Mouse (Mus musculus) frontal cortex, adult 2 months (tissue): ENCODE results near the gene Fzd10. TPM values are rescaled to one million over a fixed set of nuclear protein-coding genes. Genes with fewer than 3 reads are reported as not detected.

Experiments used
- DNase-seq, 2 experiments: peaks; one replicate each; pipeline ENCODE4 v3.0.0; 2022; ENCODE audit warnings: low spot score in 1 of 2; ENCODE audit errors: extremely low spot score in 1 of 2
- polyA plus RNA-seq: library from polyadenylated mRNA; depleted of rRNA; stranded (reverse); fragments of >200 nt; gene quantifications from 2 replicates; pipeline ENCODE4 v1.2.3, GENCODE M21; 2012

Gene Fzd10
- polyA plus RNA-seq, 1 experiment, result 1.3 TPM

DNA sequence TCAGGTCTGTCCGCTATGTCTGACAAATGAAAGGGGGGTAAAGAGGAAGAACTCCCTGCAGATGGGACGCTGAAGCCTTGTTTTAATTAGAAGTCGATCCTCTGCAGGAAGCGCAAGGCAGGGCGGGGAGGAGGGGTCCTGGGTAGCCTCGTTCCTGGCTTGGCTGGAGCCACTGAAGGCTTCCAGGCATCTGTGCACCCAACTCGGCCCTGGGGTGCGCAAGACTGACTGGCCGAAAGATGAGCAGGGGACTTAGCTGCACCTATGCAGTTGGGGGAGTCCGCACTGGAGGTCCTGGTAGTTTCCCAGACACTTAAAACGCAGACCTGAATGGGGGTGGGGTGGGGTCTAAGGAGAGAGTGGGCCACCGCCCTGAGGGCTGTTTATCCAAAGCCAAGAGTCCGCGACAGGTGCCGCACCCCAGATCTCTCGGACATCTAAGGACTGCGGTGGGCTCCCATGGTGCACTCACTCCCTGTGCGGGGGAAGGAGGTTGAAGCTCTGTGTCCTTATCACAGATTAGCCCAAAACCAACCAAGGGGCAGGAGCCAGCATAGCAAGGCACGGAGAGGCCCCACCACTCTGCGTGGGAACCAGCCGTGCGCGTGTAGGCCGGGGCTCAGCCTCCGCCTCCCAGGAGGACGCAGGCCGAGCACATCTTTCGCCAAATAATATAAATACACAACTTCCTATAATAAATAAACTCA, 1.1 kb upstream of the Fzd10 start:
- no peak for DNase-seq

DNA sequence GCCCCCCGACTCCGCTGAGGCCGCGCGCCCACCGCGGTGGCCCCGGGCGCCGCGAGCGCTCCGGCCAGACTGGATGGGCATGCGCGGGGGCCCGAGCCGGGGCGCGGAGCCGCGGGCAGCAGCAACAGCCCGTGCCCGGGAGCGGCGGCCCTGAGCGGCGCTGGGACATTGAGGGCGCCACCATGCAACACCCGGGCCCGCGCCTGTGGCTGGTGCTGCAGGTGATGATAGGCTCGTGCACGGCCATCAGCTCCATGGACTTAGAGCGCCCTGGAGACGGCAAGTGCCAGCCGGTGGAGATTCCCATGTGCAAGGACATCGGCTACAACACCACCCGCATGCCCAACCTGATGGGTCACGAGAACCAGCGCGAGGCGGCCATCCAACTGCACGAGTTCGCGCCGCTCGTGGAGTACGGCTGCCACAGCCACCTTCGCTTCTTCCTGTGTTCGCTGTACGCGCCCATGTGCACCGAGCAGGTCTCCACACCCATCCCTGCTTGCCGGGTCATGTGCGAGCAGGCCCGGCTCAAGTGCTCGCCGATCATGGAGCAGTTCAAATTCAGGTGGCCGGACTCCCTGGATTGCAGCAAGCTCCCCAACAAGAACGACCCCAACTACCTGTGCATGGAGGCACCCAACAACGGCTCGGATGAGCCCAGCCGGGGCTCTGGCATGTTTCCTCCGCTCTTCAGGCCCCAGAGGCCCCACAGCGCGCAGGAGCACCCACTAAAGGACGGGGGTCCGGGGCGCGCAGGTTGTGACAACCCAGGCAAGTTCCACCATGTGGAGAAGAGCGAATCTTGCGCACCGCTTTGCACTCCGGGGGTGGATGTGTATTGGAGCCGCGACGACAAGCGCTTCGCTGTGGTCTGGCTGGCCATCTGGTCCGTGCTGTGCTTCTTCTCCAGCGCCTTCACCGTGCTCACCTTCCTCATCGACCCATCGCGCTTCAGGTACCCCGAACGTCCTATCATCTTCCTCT, 684 bp downstream of the Fzd10 start:
- no peak for DNase-seq

DNA sequence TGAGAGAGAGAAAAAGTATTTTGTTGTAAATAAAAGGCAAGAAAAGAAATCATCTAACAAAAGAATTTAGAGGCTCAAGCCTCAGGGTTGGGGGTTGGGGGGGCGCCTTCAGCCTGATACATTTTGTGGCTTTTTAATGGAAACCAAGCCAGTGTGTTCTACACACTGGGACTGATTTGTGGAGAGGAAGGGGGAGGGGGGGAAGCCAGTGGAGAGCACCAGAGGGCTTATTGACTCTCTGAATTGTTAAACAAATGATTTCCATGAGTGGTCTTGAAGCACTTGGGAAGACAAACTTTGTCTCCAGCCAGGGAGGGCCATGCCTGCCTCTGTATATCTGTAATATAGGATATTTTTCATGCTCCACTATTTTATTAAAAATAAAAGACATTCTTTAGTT, 3.0 kb downstream of the Fzd10 start:
- DNase-seq, result no peak

DNA sequence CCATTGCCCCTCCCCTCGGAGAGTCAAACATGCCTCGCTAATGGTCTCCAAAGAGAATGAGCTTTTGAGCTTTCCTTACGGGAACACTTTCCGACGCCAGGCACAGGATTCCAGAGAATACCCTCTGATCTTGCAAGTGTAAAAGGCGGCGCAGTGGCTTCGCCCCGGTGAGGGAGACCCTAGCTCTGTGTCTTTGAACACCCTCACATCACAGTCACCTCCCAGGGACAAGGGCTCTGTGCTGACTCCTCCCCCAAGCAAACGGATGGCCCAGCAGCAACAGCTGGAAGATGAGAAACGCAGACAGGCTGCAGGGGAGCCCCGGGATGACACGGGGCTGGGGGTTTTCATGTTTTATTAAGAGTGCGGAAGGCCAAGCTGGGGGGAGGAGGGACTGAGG, 6.0 kb downstream of the Fzd10 start:
- no peak for DNase-seq

DNA sequence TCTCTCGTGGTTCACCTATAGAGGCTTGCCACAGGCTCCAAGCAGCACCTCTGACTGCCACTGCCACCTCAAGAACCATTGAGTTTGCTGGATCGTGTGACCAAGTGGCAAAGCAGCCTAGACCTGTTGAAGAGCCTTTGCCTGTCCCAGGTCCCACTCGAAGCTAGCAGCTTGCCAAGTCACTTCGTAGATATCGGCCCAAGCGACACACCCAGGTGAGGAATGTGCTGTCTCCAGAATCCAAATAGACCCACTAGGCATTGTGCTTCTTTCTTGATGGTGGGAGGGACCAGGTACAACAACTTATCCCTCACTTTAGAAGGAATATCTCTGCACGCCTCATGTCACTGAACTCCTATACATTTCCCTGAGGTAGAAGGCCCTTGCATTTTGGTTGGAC, 8.4 kb downstream of the Fzd10 start:
- no peak for DNase-seq

DNA sequence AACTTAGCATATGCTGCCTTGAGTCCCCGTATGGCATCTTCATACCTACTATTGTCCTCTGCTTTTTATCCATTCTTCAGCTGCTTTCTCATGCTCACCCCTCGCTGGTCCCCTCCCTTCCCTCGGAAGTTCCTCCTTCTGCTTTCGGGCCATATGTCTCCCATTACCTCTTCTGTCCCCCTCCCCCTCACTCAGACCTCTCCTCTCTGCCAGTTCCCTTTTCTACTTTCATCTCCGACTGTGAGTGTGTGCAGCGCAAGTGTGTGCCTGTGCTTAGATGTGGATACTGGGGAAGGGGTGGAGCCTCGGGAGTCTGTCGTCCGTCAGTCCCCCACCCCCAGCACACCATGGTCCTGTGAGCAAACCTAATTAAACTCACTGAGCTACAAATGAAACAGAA, 17.0 kb downstream of the Fzd10 start:
- no peak for DNase-seq

DNA sequence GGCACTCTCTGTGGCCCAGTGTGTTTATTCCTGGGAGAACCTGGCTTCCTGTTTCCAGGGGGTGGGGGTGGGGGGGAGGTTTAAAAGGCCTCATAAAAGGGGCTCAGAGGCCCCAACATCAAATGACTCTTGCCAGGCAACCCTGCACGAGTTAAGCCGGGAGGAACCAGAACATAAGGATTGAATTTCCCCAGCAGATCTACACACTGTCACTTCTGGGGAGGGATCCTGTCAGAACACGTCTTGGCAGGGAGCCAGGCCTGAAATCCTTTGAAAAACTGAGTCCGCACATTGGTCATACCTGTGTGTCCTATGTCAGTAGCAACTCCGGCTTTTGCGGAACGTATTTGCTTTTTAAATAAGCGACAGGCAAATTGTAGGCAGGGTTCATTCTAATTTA, 19.3 kb downstream of the Fzd10 start:
- no peak for DNase-seq

DNA sequence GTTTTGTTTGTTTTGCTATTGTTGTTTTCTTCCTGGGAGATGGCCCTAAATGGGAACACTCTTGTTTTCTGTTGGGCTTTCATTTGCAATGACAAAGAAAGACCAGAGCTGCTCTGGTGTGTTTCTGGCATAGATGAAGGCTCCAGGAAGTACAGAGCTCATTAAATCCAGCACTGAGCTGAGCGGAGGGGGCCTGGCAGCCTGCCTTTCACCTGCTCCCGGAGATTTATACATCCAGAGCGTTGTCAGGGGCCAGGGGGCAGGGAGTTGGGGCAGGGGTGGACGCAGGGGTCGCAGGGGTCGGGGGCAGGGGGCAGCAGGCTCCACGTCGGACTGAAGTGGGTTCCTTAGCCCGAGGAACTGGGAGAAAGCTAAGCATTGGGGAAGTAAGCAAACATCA, 19.8 kb downstream of the Fzd10 start:
- DNase-seq, result no peak

DNA sequence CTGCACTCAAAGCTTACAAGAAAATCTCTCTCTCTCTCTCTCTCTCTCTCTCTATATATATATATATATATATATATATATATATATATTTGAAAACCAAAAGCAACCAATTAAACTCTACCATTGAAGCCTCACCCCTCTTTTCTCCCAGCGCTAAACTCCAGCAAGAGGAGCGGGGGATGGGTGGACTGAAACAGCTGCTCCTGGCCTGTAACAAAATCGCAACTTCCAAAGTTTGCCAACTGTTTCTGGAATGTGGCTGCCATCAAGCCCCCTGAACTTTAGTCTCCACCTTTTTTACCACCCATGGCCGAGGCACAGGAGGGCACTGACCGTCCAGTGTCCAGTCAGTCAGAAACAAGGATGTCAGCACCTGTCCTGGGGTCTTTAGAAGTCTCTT, 27.1 kb downstream of the Fzd10 start:
- DNase-seq, result no peak

DNA sequence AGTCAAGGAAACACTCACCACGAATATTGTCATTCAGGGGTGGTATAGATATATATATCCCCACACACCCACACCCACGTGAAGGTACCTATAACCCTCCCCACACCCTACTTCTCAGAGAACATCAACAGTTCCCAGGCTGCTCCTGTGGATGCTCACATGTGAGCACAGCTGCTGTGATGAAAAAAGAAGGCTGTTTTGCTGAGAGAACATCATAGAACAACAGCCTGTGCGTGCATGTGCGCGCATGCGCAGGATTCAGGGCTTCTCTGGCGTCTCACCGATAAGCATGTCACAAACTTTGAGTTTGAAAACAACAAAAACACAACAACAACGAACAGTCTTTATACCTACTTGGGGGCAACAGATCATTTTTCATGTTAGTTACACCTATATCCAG, 36.0 kb downstream of the Fzd10 start:
- no peak for DNase-seq

DNA sequence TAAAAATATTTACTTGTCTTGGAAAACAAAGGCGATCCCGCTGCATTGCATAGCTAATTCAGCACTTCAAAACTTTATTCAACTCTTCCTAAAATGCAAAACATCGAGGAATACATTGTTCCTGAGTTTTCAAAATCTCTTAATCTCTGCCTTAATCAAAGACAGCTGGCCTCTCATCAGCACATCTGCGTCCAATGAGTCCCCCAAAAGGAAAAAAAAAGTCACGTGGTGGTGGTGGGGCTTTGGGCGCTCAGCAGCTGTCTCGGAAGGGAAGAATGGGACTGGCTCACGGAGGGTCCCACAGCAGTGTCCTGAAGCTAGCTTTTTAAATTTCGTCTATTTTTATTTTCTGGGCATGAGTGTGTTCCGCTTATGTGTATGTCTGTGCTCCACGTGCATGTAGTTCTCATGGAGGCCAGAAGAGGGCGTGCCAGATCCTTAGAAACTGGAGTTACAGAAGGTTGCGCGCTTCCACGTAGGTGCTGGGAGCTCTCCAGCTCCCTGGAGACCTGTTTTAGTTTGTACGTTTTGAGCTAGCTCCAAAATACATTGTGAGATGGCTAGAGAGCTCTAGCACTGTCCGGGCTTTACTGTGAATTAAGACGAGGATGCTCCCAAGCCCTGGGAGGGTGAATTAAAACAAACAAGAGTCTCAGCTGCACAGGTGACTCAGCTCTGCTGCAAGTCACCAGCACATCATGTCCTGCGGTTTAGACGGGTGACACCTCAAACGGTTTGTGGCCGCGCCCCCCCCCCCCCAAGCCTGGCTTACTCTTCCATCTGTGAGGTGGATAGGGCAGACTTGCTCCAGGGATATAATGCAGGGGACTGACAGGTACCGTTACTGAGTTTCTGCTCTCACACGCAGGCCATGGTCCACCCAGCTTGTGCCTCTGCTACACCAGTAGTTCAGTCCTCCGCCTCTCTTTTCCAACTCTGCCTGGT, 36.7 kb downstream of the Fzd10 start:
- no peak for DNase-seq

DNA sequence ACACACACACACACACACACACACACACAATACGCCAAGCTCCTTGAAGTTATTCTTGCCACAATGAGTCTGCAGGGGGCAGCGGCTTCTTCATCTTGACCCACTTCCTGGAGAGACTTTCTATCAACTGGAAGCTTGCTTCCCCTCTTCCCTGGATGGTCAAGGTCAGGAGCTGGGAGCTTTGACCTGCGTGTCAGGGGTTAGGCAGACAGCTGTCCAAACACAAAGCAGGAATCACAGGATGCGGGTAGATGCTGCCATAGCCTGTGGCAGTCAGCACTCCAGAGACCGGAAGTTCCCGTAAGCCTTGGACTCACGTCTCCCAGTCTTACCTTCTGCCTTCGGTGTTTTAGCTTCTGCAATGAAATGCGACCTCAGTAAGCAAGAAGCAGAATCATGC, 38.1 kb downstream of the Fzd10 start:
- no peak for DNase-seq

DNA sequence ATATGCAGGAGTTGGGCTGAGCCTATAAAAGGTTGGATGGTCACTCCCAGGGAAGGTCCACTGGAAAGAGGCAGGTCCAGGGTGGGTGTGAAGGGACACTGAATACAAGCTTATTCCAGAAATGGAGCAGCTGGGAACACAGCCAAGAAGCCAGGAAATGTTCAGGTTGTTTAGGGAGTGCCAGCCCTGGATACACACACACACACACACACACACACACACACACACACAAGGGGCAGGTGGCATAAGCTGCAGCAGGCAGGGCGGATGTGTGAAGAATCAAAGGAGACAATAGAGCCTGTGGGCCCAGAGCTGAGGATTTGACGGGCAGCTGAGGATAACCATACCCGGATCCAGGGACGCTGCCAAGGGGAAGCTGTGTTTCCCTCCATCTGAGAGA, 42.4 kb downstream of the Fzd10 start:
- no peak for DNase-seq

DNA sequence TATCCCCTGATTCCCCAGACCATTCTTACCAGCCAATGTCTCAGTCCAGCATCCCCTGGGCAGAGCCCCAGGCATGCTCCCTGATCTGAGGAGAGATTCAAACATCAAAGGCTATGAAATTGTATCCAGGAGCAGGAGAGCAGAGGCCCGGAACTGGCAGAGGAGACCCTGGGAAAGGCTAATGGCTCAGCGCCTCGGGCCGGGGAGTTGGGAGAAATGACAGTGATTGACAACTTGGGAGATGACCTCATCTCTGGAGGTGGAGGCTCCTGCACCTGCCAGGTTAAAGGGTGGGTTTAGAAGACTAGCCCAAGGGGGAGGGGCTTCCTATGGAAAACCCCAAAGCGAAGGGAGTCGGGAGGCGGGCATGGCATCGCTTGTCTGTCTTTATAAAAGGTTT, 45.1 kb downstream of the Fzd10 start:
- DNase-seq, result no peak

DNA sequence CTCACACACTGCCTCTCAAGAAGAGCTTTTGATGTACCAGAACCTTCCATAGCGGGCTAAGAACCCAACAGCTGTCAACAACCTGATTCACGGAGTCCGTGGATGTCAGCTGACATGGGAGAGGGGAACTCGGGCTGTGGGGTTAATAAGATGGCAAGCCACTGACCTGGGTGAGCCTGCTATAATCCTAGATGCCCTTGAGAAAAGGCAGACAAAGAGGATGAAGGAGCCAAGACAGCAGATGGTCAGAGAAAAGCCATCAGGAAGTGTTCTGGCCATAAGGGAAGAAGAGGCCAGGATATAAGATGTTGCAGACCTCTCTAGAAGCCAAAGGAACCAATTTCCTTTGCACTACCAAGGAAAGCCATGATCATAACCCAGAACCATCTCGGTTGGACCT, 45.6 kb downstream of the Fzd10 start:
- DNase-seq, result no peak

DNA sequence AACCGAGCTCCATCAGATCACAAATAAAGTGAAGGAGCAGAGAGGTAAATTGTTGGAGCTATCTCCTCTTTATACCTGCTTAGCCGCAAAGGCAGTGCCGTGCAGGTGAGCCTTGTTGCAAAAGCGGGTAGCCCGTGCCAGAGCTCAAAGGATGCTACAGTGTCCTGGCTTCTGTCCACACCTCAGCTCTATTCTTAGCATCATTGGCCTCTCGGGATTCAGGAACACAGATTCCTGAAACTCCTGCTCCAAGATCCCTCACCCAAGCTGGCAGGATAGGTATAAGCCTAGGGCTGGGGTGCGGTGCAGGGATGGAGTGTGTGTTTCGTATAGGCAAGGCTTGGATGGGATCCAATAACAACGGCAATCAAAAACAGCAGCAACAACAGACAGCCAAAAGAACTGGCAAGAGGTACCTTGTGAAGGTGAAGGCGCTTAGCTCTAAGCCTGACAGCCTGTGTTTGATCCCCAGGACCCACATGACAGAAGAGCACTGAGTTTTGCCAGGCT, 46.6 kb downstream of the Fzd10 start:
- no peak for DNase-seq

DNA sequence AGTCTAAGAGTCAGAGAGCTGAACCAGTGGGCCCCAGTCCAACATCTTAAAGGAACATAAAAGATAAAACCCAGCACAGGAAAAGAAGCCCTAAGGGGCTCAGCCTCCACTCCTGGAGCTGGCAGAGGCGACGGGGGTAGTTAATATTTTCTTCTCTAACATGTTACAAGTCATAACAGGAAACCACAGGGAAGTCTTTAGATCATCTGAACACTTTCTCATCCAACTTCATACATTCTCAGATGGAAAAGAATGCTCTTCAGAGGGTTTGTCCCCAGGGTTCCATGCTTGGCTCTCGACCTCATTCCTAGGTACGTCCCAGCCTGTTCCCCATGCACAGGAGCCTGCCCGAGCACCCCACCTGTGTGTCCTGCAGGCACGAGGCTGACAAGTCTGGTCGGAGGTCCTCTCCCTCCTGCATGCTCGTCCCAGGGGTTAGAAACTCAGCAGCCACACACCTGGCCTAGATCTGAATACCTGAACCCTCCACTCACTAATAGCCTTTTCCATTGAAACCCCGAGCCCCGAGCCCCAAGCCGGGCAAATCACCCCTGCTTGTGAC, 48.8 kb downstream of the Fzd10 start:
- no peak for DNase-seq
